Mouse (Mus musculus) left cerebral cortex, postnatal 14 days (tissue): ENCODE data around the gene Ppil6. TPM values are rescaled to one million over a fixed set of nuclear protein-coding genes. Genes with fewer than 3 reads are reported as not detected.

Experiments used
- DNase-seq, 2 experiments: peaks; one replicate each; pipeline ENCODE4 v3.0.0; 2021 to 2022; ENCODE audit warnings: low spot score in 2 of 2, mixed read lengths in 1 of 2
- intact Hi-C: fragments of 180-260 bp; cut with DNase I; formaldehyde crosslinking; loops from one replicate; pipeline ENCODE4 v1.15.1; 2025
- total RNA-seq, 2 experiments: library from RNA; stranded (reverse); gene quantifications; 2 replicates each; pipeline ENCODE4 v1.2.3; 2021

Ppil6 gene
- total RNA-seq, 2 experiments from 2014 or later = 6.3 to 7.6 TPM

GRCm38 (mm10) chr10:41552319-41552718, 62.1 kb downstream of the Ppil6 start:
- DNase-seq = no peak
- intact Hi-C loops = no loop called here

- intact Hi-C loops = no loop called here
- DNase-seq = peak; percentile 40 to 56
Observed at GRCm38 (mm10) chr10:41552847-41553589, 62.8 kb downstream of the Ppil6 start.

GRCm38 (mm10) chr10:41553711-41554110, 63.5 kb downstream of the Ppil6 start:
- DNase-seq = peak in 1 of 2 experiments; percentile 5
- intact Hi-C loops = no loop called here

GRCm38 (mm10) chr10:41555081-41555480, 64.8 kb downstream of the Ppil6 start:
- intact Hi-C loops = no loop called here

GRCm38 (mm10) chr10:41558401-41558800, 68.2 kb downstream of the Ppil6 start:
- no peak for DNase-seq
- intact Hi-C loops = no loop called here

More at GRCm38 (mm10) chr10:41555081-41555480, 64.8 kb downstream of the Ppil6 start:
- DNase-seq = no peak

- intact Hi-C loops = no loop called here
Observed at GRCm38 (mm10) chr10:41561701-41562395, 71.6 kb downstream of the Ppil6 start.

More at GRCm38 (mm10) chr10:41561701-41562395, 71.6 kb downstream of the Ppil6 start:
- no peak for DNase-seq

Other genes with a start within 250 kb of the Ppil6 start
- 10 to 100 TPM; 30.1 to 31.5 TPM for gene Fig4, start 187.2 kb upstream of the Ppil6 start, total RNA-seq
- under 1 TPM in 1 of 2 experiments, not detected in 1; 0.08 TPM for gene Ak9, start 186.5 kb upstream of the Ppil6 start, total RNA-seq
- 10 to 100 TPM; 15.6 to 17.8 TPM for gene Zbtb24, start 40.1 kb upstream of the Ppil6 start, total RNA-seq
- gene Mical1, start 14.1 kb upstream of the Ppil6 start, total RNA-seq = 10 to 100 TPM; 19.4 to 27.0 TPM
- 10 to 100 TPM; 20.8 to 24.7 TPM for gene Smpd2, start 70 bp upstream of the Ppil6 start, total RNA-seq
- gene Cd164, start 29.0 kb downstream of the Ppil6 start, total RNA-seq = 10 to 100 TPM; 56.1 to 57.1 TPM
- gene Ccdc162, start 226.2 kb downstream of the Ppil6 start, total RNA-seq = 1 to 10 TPM; 1.2 to 1.3 TPM